Mouse (Mus musculus) small intestine, adult 2 months (tissue): ENCODE results near the gene Sstr4. TPM values are rescaled to one million over a fixed set of nuclear protein-coding genes. Genes with fewer than 3 reads are reported as not detected.

Experiments
- H3K27ac ChIP-seq: fragments of 200-500 bp; 2 replicates; pipeline ENCODE4 v1.5.1; 2012; ENCODE audit warnings: low read depth, low read length, control low read depth, inconsistent platforms; ENCODE audit not compliant: insufficient read depth
- H3K27me3 ChIP-seq: fragments of 200-500 bp; 2 replicates; pipeline ENCODE4 v1.6.1; 2012; ENCODE audit warnings: mild to moderate bottlenecking, moderate library complexity, low read length, inconsistent platforms; ENCODE audit not compliant: control insufficient read depth, insufficient read depth
- H3K36me3 ChIP-seq: fragments of 200-500 bp; 2 replicates; pipeline ENCODE4 v1.6.1; 2012; ENCODE audit warnings: mild to moderate bottlenecking, low read length, control low read depth, inconsistent platforms; ENCODE audit not compliant: control insufficient read depth, insufficient read depth
- H3K4me1 ChIP-seq: fragments of 200-500 bp; 2 replicates; pipeline ENCODE4 v1.6.1; 2012; ENCODE audit warnings: low read length, inconsistent platforms, mixed read lengths; ENCODE audit not compliant: control insufficient read depth, insufficient read depth, insufficient read length
- H3K4me3 ChIP-seq: fragments of 200-500 bp; 2 replicates; pipeline ENCODE4 v1.5.1; 2012; ENCODE audit warnings: low read depth, mild to moderate bottlenecking, control low read depth, inconsistent platforms, low read length, moderate library complexity
- CTCF ChIP-seq: fragments of 200-500 bp; IDR thresholded peaks from 2 replicates; pipeline ENCODE4 v1.5.1; 2012; ENCODE audit warnings: low read depth, mild to moderate bottlenecking, control low read depth, inconsistent platforms, low read length, moderate library complexity, mixed read lengths; ENCODE audit not compliant: insufficient replicate concordance, insufficient read length; ENCODE audit errors: extremely low read depth
- POLR2A ChIP-seq: fragments of 200-500 bp; IDR thresholded peaks from 2 replicates; pipeline ENCODE4 v1.6.1; 2012; ENCODE audit warnings: low read depth, mild to moderate bottlenecking, control low read depth, inconsistent platforms, low read length, moderate library complexity
- WGBS: fragments of 180-500 bp; shearing (Covaris S2); methylation state at CpG from one replicate; pipeline ENCODE4 v1.1.7; 2018; 5-methylcytosine and 5-hydroxymethylcytosine counted together
- polyA plus RNA-seq: library from polyadenylated mRNA; depleted of rRNA; stranded (reverse); fragments of >200 nt; gene quantifications from 2 replicates; pipeline ENCODE4 v1.2.3, GENCODE M21; 2012; rRNA removed

Gene Sstr4
- polyA plus RNA-seq, 1 experiment, result 0.85 TPM

GRCm38 (mm10) chr2:148436285-148436684, 41.1 kb downstream of the Sstr4 start:
- TF ChIP-seq CTCF (no peak), POLR2A (no peak)
- no peaks in the 10 kb centered on the region for H3K27me3 ChIP-seq
- H3K4me1 ChIP-seq, result no peaks in the 10 kb centered on the region
- WGBS, result 48% methylated on average over 3 of the region's 3 CpGs
- no peaks in the 10 kb centered on the region for H3K36me3 ChIP-seq
- no peak overlapping the region for H3K4me3 ChIP-seq
- no peak overlapping the region for H3K27ac ChIP-seq

GRCm38 (mm10) chr2:148439691-148440276, 44.6 kb downstream of the Sstr4 start:
- TF ChIP-seq POLR2A (no peak), CTCF (no peak)
- Histone ChIP-seq H3K27ac (no peak overlapping the region), H3K27me3 (no peaks in the 10 kb centered on the region), H3K4me1 (no peaks in the 10 kb centered on the region), H3K36me3 (no peaks in the 10 kb centered on the region), H3K4me3 (no peak overlapping the region)
- 54% methylated on average over 3 of the region's 3 CpGs for WGBS

- TF ChIP-seq CTCF (no peak), POLR2A (no peak)
- 80% methylated on average over 10 of the region's 10 CpGs for WGBS
- peak overlapping the region; percentile 69; the same call in 1 of the 2 replicates for H3K27ac ChIP-seq
- H3K4me1 ChIP-seq, result no peaks in the 10 kb centered on the region
- H3K36me3 ChIP-seq, result no peaks in the 10 kb centered on the region
- peak overlapping the region; percentile 60 for H3K4me3 ChIP-seq
- no peaks in the 10 kb centered on the region for H3K27me3 ChIP-seq
Observed at GRCm38 (mm10) chr2:148441421-148441820, 46.3 kb downstream of the Sstr4 start.

- TF ChIP-seq CTCF (no peak), POLR2A (no peak)
- H3K27me3 ChIP-seq, result no peaks in the 10 kb centered on the region
- H3K4me3 ChIP-seq, result peak overlapping the region; percentile 60
- 67% methylated on average over 4 of the region's 4 CpGs for WGBS
- no peaks in the 10 kb centered on the region for H3K4me1 ChIP-seq
- H3K36me3 ChIP-seq, result no peaks in the 10 kb centered on the region
- H3K27ac ChIP-seq, result peak overlapping the region; percentile 69
Observed at GRCm38 (mm10) chr2:148442172-148442571, 47.0 kb downstream of the Sstr4 start.

GRCm38 (mm10) chr2:148442710-148443109, 47.6 kb downstream of the Sstr4 start:
- Histone ChIP-seq H3K27me3 (no peaks in the 10 kb centered on the region), H3K4me3 (peak overlapping the region; percentile 60), H3K36me3 (no peaks in the 10 kb centered on the region), H3K27ac (peak overlapping the region; percentile 69), H3K4me1 (no peaks in the 10 kb centered on the region)
- TF ChIP-seq POLR2A, result no peak
- WGBS, result 72% methylated on average over 4 of the region's 4 CpGs

GRCm38 (mm10) chr2:148443249-148443958, 48.3 kb downstream of the Sstr4 start, which contains the start of gene Cd93:
Cd93 (minus strand) TSS chr2:148443563.
- H3K4me3 ChIP-seq, result peak within 1 kb of the TSS; percentile 60
- no peaks in the 10 kb centered on the region for H3K27me3 ChIP-seq
- no peak for TF ChIP-seq CTCF
- TF ChIP-seq POLR2A, result no peak
- 42% methylated on average over 13 of the region's 13 CpGs for WGBS
- no peaks in the 10 kb centered on the region for H3K4me1 ChIP-seq
- H3K36me3 ChIP-seq, result no peaks in the 10 kb centered on the region
- H3K27ac ChIP-seq, result peak within 1 kb of the TSS; percentile 69

GRCm38 (mm10) chr2:148444472-148444871, 49.3 kb downstream of the Sstr4 start:
- no peak for TF ChIP-seq CTCF
- TF ChIP-seq POLR2A, result no peak
- Histone ChIP-seq H3K4me1 (no peaks in the 10 kb centered on the region), H3K27ac (no peak overlapping the region), H3K27me3 (no peaks in the 10 kb centered on the region), H3K36me3 (no peaks in the 10 kb centered on the region), H3K4me3 (no peak overlapping the region)
- 72% methylated on average over 1 of the region's 1 CpGs for WGBS

GRCm38 (mm10) chr2:148445616-148446015, 50.5 kb downstream of the Sstr4 start:
- H3K4me1 ChIP-seq, result no peaks in the 10 kb centered on the region
- no peak overlapping the region for H3K27ac ChIP-seq
- TF ChIP-seq CTCF, result no peak
- TF ChIP-seq POLR2A, result no peak
- WGBS, result 78% methylated on average over 1 of the region's 1 CpGs
- no peaks in the 10 kb centered on the region for H3K36me3 ChIP-seq
- H3K4me3 ChIP-seq, result no peak overlapping the region
- no peaks in the 10 kb centered on the region for H3K27me3 ChIP-seq

Other genes with a start within 250 kb of the Sstr4 start
- gene Thbd, start 12.8 kb downstream of the Sstr4 start, polyA plus RNA-seq, result 13.5 and 15.2 TPM in 2 replicates
- 1.4 and 2.5 TPM in 2 replicates for gene Cd93, start 48.2 kb downstream of the Sstr4 start, polyA plus RNA-seq